Mouse (Mus musculus) hindbrain, embryonic 10.5 days (tissue): ENCODE data around the gene Zfx. TPM values are rescaled to one million over a fixed set of nuclear protein-coding genes. Genes with fewer than 3 reads are reported as not detected.
A peak's percentile ranks its signal among the peaks of the same experiment; 100 is the strongest.

ENCODE experiments used
- DNase-seq: peaks from one replicate; pipeline ENCODE4 v3.0.0-alpha.2; 2017; ENCODE audit warnings: low spot score
- H3K27ac ChIP-seq: fragments of 300-500 bp; sonication (generic); 2 replicates; pipeline ENCODE4 v1.5.1; 2016; ENCODE audit warnings: mild to moderate bottlenecking, moderate library complexity
- H3K27me3 ChIP-seq: fragments of 300-500 bp; sonication (generic); 2 replicates; pipeline ENCODE4 v1.6.1; 2016; ENCODE audit warnings: mild to moderate bottlenecking; ENCODE audit not compliant: poor library complexity, insufficient read depth, severe bottlenecking
- H3K36me3 ChIP-seq: fragments of 300-500 bp; sonication (generic); 2 replicates; pipeline ENCODE4 v1.6.1; 2016; ENCODE audit warnings: mild to moderate bottlenecking, moderate library complexity
- H3K4me1 ChIP-seq: fragments of 300-500 bp; sonication (generic); replicated peaks from 2 replicates; pipeline ENCODE4 v1.6.1; 2016; ENCODE audit warnings: mild to moderate bottlenecking
- H3K4me3 ChIP-seq: fragments of 300-500 bp; sonication (generic); 2 replicates; pipeline ENCODE4 v1.5.1; 2016; ENCODE audit warnings: mild to moderate bottlenecking, moderate library complexity
- H3K9me3 ChIP-seq: fragments of 300-500 bp; sonication (generic); 2 replicates; pipeline ENCODE4 v1.6.1; 2016; ENCODE audit warnings: mild to moderate bottlenecking, moderate library complexity
- WGBS: fragments of 180-500 bp; shearing (Covaris S2); methylation state at CpG from one replicate; pipeline ENCODE4 v1.1.7; 2016; 5-methylcytosine and 5-hydroxymethylcytosine counted together
- polyA plus RNA-seq: library from polyadenylated mRNA; unstranded; fragments of >200 nt; fragmentation: Nextera tagmentation; extraction: Ambion mirVana; gene quantifications from 2 replicates; pipeline ENCODE4 v1.2.1, GENCODE M21; 2016

The Zfx gene
- polyA plus RNA-seq, 1 experiment from 2014 or later, result 20.7 TPM

GRCm38 (mm10) chrX:94047381-94047780 is 76.1 kb downstream of the Zfx start:
- 90% methylated on average over 5 of the region's 5 CpGs for WGBS
- no peaks in the 10 kb centered on the region for H3K36me3 ChIP-seq
- H3K4me1 ChIP-seq, result no peaks in the 10 kb centered on the region
- peaks cover 53% of the 10 kb centered on the region for H3K27me3 ChIP-seq
- no peak overlapping the region for H3K27ac ChIP-seq
- DNase-seq, result no peak
- H3K4me3 ChIP-seq, result no peak overlapping the region
- no peaks in the 10 kb centered on the region for H3K9me3 ChIP-seq

DNA sequence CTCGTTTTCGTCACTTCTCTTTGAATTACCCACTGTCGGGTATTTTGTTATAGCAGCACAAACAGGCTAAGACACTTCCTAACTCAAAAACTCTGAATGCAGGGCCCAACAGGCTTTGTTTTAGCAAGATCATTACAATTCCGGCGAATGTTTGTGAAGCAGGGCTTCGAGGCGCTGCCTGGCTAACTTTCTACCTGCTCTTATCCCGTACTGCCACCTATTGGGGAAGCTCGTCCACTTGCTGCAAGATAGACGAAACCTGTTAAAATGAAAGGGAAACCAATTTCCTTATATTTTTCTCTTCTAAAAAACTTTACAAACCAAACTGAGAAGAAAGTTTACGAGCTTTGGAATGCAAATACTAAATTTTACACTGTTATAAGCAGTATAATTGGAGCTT is 90.6 kb downstream of the Zfx start:
- WGBS, result 36% methylated on average over 11 of the region's 11 CpGs
- H3K27me3 ChIP-seq, result peaks cover 44% of the 10 kb centered on the region

DNA sequence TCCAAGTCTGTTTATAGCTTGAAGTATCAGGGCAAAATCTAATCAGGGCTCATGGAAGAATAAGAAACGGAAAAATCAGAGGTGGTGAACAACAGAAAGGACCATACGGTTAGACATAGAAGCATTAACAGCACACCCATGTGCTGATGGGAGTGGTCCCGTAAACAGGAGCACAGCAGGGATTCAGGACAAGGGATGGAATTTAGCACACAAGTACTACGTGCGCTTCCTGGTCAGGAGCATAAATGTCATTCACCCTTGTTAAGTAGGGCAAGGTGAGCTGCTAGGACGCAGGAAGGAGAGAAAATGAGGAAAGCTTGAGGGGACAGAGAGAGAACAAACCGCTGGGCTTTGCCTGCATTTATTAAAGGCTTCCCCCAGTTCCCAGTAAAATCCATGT is 93.4 kb downstream of the Zfx start:
- H3K27ac ChIP-seq, result no peak overlapping the region
- 71% methylated on average over 7 of the region's 7 CpGs for WGBS
- H3K4me3 ChIP-seq, result no peak overlapping the region
- no peaks in the 10 kb centered on the region for H3K4me1 ChIP-seq
- H3K36me3 ChIP-seq, result no peaks in the 10 kb centered on the region
- peaks cover 51% of the 10 kb centered on the region for H3K27me3 ChIP-seq
- no peaks in the 10 kb centered on the region for H3K9me3 ChIP-seq
- DNase-seq, result no peak

More for the DNA sequence above, 90.6 kb downstream of the Zfx start:
- no peaks in the 10 kb centered on the region for H3K4me1 ChIP-seq
- no peak overlapping the region for H3K27ac ChIP-seq
- DNase-seq, result peak; percentile 20
- H3K4me3 ChIP-seq, result no peak overlapping the region
- H3K36me3 ChIP-seq, result no peaks in the 10 kb centered on the region
- no peaks in the 10 kb centered on the region for H3K9me3 ChIP-seq

Other genes starting within 250 kb of the Zfx start
- gene AU015836, start 155.0 kb downstream of the Zfx start, polyA plus RNA-seq, result not detected in 2 replicates
- 95.3 and 101 TPM in 2 replicates for gene Eif2s3x, start 89.2 kb upstream of the Zfx start, polyA plus RNA-seq
- 6.8 and 9.3 TPM in 2 replicates for gene Klhl15, start 110.9 kb upstream of the Zfx start, polyA plus RNA-seq
- gene Fam90a1b, start 243.1 kb upstream of the Zfx start, polyA plus RNA-seq, result 0.09 TPM in 1 of 2 replicates, not detected in the other
- gene Apoo, start 243.4 kb upstream of the Zfx start, polyA plus RNA-seq, result 106 and 115 TPM in 2 replicates